Mouse (Mus musculus): Measurements from ENCODE around the gene Uap1l1.

The Uap1l1 gene

GRCm38 (mm10) chr2:25310969-25311368 is 54.5 kb downstream of the Uap1l1 start:
- DNase-seq: no peak

DNA sequence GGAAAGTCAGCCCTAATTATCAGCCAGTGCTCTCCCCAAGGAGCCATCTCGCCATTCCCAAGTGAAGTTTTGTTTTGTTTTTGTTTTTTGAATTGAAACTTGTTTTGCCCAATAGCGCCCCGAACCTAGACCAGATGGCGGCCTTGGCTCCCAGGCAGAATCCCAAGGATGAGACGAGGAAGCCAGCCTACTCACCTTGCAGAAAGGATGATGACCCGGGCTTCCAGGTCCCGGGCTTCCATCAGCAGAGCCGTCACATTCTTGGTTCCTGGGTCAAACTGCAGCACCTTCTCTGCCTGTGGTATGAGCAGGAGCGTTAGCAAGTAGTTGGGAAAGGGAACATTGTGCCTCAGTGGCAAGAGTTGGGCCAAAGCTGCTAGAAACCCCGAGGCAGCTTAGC is 55.3 kb downstream of the Uap1l1 start:
- DNase-seq: no peak

All from thymus, postnatal 4 days (tissue).